Mouse (Mus musculus) cerebellum, postnatal 10 days (tissue): ENCODE data around the gene Rasl12.
A peak's percentile ranks its signal among the peaks of the same experiment; 100 is the strongest.

Source experiments
- DNase-seq, 2 experiments: peaks; one replicate each; pipeline ENCODE4 v3.0.0; 2021; ENCODE audit warnings: mixed read lengths in 2 of 2

Gene Rasl12

DNA sequence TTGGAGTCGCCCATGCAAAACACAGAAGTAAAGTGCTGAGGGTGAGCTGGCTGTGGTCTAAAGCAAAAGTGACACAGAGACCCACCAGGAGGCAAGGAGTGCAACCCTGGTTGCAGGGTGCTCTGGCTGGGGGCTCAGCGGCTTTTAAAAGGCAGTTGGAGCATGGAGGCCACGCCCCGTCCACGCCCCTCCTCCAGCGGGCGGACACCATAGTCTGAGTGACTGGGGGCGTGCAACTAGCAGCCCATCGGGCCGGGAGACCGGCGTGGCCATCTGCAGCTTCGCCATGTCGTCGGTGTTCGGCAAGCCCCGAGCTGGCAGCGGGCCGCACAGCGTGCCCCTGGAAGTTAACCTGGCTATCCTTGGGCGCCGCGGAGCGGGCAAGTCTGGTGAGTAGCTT, at the start of gene Rasl12:
Gene Rasl12 (plus strand): TSS at position 228 of the 400 bp plus-strand sequence.
- DNase-seq, result peak; percentile 86 to 91

DNA sequence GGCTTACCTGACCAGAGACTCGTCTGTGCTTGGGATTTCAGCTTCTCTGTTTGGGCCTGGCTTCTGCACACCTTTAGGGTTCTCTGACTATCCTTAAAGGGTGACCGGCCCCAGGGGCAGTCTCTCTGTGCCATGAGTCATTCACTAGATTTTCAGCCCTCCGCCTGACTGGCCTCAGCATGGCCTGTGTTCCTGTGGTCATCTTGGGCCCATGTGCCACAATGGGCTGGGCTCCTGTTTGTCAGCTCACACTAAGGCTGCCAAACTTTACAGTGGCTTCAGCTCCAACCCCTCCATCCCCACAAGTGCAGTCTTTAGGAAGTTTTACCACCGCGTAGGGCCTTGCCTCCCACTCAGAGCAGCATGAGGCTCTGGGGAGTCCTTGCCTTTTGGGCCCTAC, 45.1 kb upstream of the Rasl12 start:
- DNase-seq, result no peak

GRCm38 (mm10) chr9:65356561-65356960, 41.7 kb upstream of the Rasl12 start:
- no peak for DNase-seq

GRCm38 (mm10) chr9:65356971-65357370, 41.3 kb upstream of the Rasl12 start:
- no peak for DNase-seq

- DNase-seq, result no peak
These were observed 39.3 kb upstream of the Rasl12 start for GRCm38 (mm10) chr9:65358956-65359480.

GRCm38 (mm10) chr9:65360641-65361448, 37.5 kb upstream of the Rasl12 start, which contains the start of gene Ubap1l:
Ubap1l (plus strand) TSS chr9:65361041.
- no peak for DNase-seq

- no peak for DNase-seq
These were observed 34.6 kb upstream of the Rasl12 start for GRCm38 (mm10) chr9:65363684-65364083.

GRCm38 (mm10) chr9:65365721-65366120, 32.6 kb upstream of the Rasl12 start:
- no peak for DNase-seq

DNA sequence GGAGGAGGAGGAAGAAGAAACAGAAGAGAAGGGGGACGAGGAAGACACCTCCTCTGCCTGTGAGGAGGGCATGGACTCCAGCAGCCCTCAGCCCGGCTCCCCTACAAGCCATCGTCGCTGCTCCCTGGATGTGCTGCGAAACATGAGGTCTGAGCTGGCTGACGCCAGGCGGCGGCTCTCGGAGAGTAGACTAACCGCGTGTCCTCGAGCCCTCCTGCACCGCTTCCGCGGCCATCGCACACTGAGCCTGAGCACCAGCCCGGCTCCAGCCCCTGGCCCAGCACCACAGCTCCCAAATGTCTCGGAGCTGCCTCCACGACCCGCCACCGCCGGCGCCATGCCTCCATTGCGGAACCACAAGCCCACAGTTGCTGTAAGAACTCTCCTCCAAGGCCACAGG, 26.6 kb upstream of the Rasl12 start:
- DNase-seq, result no peak

DNA sequence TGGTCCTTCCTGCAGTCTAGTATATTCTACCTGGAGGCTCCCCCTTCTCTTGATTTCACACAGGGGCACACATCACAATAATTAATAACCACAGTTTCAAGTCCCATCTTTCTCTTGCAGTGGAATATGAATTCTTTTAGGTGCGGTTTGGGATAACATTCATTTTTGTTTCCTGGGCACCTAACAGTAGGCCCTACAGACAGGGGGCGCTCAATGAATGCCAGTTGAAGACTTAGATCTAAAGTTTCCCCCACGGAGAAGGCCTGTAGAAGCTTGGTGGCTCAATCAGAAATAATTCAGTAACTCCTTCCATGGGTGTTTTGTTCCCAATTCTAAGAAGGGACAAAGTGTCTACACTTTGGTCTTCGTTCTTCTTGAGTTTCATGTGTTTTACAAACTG, 25.9 kb upstream of the Rasl12 start:
- peak; percentile 70 to 74 for DNase-seq

GRCm38 (mm10) chr9:65374468-65375162, 23.7 kb upstream of the Rasl12 start:
- no peak for DNase-seq

- no peak for DNase-seq
These were observed 23.0 kb upstream of the Rasl12 start for GRCm38 (mm10) chr9:65375163-65375934.

DNA sequence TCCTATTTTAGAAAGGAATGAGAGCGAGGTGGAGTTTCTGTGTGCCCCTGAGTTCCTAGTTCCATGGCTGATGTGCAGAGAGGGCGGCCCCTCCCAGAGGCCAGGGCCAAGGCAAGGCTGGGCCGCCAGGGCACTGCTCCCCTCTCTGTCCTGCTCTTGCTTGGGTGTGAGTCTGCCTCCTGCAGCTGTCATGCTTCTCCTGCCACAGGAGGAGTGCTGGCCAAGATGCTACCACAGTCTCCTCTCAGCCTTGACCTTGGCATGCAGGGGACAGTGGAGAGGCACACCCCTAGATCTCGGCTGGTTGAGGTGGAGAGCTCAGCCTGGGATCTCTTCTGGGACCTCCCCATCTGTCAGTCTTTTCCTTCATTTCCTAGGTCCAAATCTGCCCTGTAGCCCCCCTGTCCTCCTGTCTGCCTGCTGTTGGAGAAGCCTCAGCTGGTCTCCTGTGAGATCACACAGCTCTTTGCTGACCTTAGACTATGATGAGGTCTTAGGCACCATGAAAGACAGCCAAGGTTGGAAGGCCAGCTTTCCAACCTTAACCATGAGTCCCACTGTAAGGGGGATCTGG, 17.2 kb upstream of the Rasl12 start:
- DNase-seq, result no peak

- DNase-seq, result no peak
These were observed 16.1 kb upstream of the Rasl12 start for GRCm38 (mm10) chr9:65382031-65382750.

DNA sequence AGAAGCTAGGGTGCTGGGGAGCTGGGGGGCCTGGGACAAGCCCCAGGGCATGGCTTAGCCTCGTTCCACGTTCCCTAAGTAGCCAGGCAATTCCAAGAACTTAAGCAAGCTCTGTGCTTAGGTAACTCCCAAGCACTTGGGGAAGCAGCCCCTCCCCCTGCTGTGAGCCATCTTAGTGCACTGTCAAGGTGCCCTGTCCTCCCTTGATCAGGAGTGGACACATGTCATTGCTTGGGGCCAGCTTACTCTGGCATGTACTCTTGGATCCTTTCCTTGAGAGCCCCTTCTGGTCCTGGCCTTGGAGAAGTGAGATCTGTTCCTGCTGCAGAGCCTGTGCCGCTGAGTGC, 15.6 kb upstream of the Rasl12 start:
- DNase-seq, result peak; percentile 51 to 54

GRCm38 (mm10) chr9:65384276-65384675, 14.0 kb upstream of the Rasl12 start:
- DNase-seq, result peak; percentile 71 to 73

GRCm38 (mm10) chr9:65386373-65387140, 11.7 kb upstream of the Rasl12 start:
- DNase-seq, result no peak

- DNase-seq, result no peak
These were observed 7.3 kb upstream of the Rasl12 start for GRCm38 (mm10) chr9:65390752-65391612.

DNA sequence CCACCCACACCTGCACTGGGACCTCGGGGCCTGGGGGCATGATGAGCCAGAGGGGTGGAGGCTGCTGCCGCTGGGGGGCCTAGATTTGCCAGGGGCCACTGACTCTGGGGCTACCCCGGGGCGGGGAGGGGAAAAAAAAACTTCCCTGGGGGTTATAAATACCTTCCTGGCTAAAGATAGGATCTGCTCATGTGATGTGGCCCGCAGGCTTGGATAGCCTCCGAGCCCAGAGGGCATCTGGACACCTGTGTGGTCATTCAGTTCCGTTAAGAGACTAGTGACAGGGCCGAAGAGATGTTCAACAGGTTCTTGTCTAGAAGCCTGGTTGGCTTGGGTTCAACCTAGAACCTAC, 6.7 kb upstream of the Rasl12 start, which contains the start of gene Kbtbd13:
Gene Kbtbd13 (minus strand): TSS at position 40 of the 352 bp plus-strand sequence.
- DNase-seq, result no peak

GRCm38 (mm10) chr9:65392638-65393364, 5.5 kb upstream of the Rasl12 start:
- DNase-seq, result peak; percentile 85
